Mouse (Mus musculus): ENCODE measurements at regions not wholly inside any gene's neighbourhood (a gene's known extent, or its start where the extent isn't known, plus 50 kb on each side); places are given as distances from the start of the nearest gene placed in this dataset.
"Not testable (repeated sequence)": the region's sequence is repeated elsewhere in the genome, so short reads cannot be mapped to it uniquely, and the experiment has no call there.

DNA sequence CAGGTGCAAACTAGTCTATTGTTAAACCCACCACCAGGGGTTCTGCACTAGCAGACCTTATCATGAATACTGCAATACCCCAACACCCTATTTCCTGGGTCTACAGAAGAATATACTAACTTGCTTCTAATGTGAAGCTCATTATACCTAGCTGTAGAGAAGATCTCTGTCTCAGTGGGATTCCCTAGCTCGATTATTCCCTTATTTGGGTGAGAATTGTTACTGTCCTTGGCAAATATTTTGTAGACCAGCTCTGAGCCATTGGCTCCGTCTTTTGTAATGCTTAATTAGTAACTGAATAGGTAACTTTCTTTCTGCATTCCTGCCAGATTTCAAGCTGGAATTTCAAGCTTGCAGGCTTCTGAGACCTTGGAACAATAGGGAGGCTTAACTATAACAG is 590.8 kb upstream of the Adcyap1 start:
- in situ Hi-C loops (cut with MboI, MseI), result not testable (repeated sequence)

GRCm38 (mm10) chr17:92628816-92629614 is 569.8 kb upstream of the Adcyap1 start:
- in situ Hi-C loops (cut with MboI, MseI), result no loop called here

- in situ Hi-C loops (cut with MboI, MseI), result loop anchor here (25.0 kb wide), 1 partner anchor 1789 kb away; no protein-coding TSS in a partner anchor
Observed at GRCm38 (mm10) chr17:92651264-92651663, 547.6 kb upstream of the Adcyap1 start.

Measured in T-helper 1 cell (primary cell).